Mouse (Mus musculus) ES-E14 (cell line): Measurements from ENCODE around the gene Ret.

ENCODE experiments used
- CHD2 ChIP-seq: IDR thresholded peaks from 2 replicates; pipeline ENCODE4 v1.6.1; 2014; ENCODE audit warnings: mild to moderate bottlenecking, low read depth, low read length, inconsistent platforms
- HCFC1 ChIP-seq: IDR thresholded peaks from 2 replicates; pipeline ENCODE4 v1.6.1; 2012; ENCODE audit warnings: low read length, inconsistent platforms, borderline replicate concordance; ENCODE audit not compliant: insufficient read depth
- MAFK ChIP-seq: IDR thresholded peaks from 2 replicates; pipeline ENCODE4 v1.6.1; 2014; ENCODE audit warnings: mild to moderate bottlenecking, low read depth, low read length, inconsistent platforms; ENCODE audit not compliant: insufficient read depth
- ZC3H11A ChIP-seq: IDR thresholded peaks from 2 replicates; pipeline ENCODE4 v1.6.1; 2012; ENCODE audit warnings: low read depth, mild to moderate bottlenecking, inconsistent platforms, low read length, borderline replicate concordance
- ZNF384 ChIP-seq: IDR thresholded peaks from 2 replicates; pipeline ENCODE4 v1.6.1; 2012; ENCODE audit warnings: low read depth, low read length, inconsistent platforms

GRCm38 (mm10) chr6:118150128-118150527 lies 47.4 kb downstream of the Ret start:
- TF ChIP-seq MAFK (no peak), ZC3H11A (no peak), ZNF384 (no peak), CHD2 (no peak), HCFC1 (no peak)
